Mouse (Mus musculus) heart, adult 11 months (tissue): ENCODE data around the gene Lrrc8d.

Source experiments
- DNase-seq: peaks from one replicate; pipeline ENCODE4 v3.0.0; 2022

Lrrc8d gene

DNA sequence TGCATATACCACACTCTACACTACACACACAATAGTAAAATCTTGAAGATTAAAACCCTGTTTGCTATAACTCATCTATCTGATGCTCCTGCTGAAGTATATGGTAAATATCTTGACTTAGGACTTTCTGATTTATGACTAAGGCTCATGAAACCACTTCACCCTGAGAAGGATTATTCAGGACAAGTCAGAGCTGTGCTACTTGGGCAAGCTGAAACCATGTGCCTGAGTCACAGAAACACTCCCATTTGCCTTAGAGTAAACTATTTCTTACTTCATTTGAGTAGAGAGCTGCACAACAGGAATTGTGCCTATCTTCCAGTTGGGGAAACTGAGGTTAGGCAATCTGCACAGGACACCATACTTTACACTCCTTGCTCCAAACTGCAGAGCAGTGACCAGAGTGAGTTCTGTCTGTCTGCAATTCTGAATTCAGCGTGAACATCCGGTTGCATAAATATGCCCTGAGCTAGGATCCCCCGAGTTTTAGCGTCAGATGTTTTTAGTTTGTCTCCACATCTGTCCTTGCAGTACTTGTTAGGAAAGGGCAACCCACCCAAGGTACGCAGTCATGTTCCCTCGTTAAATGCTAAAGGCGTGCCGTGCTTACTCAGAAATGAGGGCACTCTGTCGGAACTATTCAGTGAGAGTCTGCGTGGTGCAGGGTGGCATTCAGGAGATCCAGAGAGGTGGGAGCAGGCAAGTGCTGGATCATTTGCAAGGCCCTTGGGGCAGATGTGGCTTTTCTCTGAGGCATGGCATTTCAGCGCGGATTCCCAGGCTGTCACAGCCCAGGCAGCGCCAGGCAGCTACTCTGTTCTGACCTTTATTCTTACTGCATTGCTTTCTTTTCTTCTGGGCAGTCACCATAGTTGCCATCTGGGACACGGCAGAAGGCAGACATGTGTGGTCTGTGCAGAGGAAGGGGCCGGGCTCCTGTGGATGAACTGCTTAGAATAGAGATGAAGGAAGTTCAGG lies 123.0 kb downstream of the Lrrc8d start:
- peak; percentile 81 for DNase-seq

DNA sequence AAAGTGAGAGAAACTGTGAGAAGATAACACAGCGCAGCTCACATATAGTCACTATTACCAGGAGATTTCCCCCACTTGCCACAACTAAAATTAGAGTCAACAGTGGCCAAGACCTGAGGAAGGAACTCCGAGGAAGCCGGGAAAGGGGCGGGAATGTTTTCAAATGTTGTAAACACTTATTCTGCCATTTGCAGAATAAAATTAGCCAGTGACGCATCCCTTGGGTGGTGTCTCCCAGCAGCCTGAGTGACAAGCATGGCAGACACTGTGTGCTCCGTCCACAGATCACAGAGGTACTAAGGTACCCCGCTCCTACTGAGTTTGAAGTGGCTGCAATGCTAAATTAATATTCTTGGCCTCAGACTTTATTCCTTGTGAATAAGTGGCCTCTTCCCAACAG lies 124.5 kb downstream of the Lrrc8d start:
- peak; percentile 94 for DNase-seq

DNA sequence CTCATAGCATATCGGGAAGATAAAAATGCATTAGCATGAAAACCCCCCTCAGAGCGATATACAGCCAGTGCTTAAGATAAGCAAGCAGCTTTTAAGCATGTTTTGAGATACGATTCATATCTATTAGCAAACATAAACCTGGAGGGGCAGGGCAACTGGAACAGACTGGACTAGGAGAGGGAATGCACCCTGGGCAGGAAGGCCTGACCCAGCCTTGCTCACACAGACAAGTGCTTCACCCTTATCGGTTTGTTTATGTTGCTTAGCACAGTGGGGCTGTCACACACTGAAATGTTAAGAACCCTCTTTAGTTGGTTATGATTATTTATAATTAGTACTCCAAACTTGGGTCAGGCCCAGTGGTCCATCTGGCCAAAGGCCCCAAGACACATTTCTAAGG lies 125.1 kb downstream of the Lrrc8d start:
- DNase-seq = no peak

DNA sequence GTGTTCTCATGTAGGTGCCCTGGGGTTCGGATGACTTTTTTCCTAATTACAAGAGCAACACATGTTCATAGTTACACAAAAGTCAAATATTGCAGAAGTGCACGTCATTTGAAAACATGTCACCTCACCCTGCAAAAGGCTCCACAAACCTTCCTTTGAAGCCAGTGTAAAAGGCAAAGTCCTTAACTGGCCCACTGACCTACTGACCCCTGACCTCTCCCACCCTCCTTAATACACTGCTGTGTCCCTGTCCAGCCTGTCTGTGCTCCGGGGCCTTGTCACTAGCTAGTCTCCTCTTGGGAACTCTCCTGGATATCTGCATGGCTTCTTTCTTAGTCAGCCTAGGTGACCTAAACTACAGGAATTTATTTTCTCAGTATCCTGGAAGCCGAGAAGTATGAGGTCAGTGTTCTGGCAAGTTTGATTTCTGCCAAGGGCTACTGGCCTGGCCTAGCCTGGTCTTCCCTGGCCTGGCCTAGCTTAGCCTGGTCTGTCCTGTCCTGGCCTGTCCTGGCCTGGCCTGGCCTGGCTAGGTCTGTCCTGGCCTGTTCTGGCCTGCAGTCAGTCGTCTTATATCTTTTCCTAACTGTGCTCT lies 127.2 kb downstream of the Lrrc8d start:
- no peak for DNase-seq

DNA sequence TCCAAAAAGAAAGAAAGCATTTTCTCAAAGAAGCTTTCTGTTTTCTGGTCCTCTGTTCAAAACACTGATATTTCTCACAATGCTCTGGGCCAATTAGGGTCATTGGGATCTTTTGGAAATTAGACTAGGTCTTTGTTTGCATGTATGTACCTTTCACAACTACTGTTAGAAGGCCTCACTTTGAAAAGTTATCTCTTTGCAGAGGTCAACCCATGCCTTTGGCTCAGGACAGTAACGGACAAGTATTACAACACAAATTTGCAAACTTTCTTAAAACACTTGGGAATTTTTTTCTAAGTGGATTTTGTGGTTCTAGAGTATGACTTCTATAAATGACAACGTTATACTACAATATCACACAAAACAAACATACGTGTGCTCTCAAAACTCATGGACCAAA lies 128.3 kb downstream of the Lrrc8d start:
- DNase-seq = no peak

DNA sequence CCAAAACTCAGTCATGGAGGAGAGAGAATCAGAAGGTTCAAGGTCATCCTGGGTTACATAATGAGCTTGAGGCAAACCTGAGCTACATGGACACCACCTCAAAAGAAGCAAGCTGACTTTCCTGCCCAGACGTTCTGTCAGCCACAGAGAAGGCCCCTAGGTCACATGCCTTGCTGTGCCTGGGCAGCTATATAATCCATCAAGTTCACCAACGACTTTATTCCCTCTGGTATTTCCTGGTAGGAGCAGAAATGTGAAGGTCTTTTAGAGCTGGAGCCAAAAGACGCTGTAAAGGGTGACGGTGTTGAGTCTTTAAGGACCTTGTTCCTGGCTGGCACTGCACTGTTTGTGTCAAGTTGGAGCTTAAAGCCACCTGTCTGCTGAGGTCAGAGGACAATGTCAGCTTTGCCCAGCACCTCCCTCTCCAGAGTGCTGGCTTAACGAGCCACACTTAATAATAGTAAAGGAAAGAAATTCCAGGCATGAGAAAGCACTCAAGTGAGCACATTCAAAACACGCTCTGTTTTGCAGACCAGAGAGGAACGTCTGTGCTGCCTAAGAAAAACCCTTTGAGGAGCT lies 129.3 kb downstream of the Lrrc8d start:
- DNase-seq = no peak

DNA sequence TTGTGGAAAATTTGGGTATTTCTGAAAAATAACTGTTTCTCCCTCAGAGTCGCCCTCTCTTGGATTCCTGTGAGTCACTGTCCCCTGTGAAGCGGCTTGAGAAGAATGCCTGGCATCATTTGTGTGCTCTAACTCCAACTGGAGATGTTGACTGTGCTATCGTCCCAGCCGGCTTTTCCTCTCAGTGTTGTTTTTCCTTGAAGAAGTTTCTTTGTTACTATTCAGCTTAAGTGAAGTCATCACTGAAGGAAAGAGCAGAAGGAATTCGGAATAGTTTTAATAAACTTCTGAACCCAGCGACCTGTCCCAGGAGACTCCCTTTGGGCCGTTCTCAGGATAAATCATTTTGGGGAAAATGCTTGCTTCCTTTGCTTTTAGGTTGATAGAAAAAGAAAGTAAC lies 132.4 kb downstream of the Lrrc8d start:
- DNase-seq = peak; percentile 92

DNA sequence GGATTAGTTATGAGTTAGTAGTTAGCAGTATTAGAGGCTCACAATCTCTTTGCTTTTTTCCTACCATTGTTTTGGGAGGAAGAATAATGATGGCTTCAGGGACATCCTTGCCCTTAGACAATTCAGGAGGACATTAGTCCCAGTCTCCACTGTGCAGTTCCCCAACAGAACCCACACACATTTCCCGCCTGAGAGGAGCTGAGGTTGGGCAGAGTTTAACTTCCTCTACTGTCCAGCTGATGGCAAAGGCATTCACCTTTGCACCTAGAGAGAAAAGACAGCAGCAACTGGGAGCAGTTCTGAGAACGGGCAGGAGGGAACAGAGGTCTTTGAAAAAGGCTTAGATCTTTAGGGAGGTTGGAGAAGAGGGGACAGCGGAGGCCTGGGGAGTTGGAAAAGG lies 134.2 kb downstream of the Lrrc8d start:
- peak; percentile 25 for DNase-seq

DNA sequence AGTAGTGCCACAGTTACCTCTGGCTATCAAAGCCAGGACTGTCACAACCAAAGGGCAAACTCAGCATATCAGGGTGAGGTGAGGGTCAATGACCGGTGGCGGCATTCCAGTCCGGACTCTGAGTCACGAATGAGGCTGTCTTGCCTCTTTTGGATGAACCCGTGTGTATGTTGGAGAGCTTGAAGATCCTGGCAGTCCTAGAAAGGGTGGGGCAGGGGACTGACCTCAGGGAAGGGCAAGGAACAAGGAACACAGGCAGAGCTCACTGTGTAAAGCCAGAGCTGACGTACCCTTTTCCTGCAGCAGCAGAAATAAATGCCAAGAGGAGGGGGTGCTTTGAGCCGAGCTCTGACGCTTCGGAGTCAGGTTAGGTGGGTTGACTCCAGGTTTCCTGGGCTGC lies 136.2 kb downstream of the Lrrc8d start:
- DNase-seq = peak; percentile 98

DNA sequence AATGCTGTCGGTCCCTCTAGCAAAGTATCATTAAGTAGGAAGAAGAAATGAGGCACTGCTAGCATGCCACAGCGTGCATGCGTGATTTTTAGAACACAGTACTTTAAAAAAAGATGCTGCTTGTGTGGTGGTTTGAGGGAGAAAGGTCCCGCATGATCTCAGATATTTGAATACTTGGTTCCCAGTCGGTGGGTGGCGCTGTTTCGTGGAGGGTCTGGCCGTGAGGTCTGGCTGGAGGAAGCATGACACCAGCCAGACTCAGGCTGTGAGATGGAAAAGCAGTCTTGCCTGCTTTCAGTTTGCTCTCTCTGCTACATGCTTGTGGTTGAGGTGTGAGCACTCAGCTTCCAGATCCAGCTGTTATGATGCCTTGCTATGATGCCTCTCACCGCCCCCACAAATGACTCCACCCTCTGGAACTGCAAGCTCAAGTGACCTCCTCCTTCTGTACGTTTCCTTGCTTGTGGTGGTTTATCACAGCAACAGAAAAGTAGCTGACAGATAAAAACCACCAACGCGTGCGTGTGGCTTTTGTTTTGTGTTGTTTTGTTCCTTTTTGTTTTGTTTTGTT lies 140.1 kb downstream of the Lrrc8d start:
- DNase-seq = peak; percentile 39

DNA sequence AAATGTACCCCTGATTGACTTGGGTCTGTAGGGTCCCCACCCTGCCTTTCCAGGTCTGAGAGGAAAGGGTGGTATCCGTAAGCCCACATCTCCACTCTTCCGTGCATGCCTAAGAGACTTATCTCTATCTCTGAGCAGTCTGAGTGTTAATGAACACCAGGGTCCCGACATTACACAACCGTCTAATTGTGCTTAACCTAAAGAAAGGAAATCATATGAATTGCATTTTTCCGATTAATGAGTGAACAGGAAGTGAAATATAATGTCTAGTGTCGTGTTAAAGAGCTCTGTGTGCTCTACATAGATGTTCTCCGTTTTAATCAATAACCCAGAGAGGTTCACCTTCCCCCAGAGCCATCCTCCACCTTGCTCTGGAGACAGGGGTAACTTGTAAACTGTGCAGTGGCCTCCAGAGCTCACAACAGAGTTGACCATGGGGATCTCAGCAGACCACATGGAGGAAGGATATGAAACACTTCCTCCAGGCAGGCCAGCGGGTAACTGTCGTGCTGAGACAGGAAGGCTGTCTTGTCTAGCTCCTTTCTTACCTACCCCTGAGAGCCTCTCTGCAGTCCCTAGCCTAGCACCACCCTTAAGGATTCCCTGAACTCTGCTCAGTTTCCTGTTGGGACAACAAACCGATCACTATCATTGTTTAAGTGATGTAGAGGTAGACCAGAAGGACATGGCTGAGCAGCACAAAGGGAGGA lies 144.4 kb downstream of the Lrrc8d start:
- DNase-seq = peak; percentile 87

DNA sequence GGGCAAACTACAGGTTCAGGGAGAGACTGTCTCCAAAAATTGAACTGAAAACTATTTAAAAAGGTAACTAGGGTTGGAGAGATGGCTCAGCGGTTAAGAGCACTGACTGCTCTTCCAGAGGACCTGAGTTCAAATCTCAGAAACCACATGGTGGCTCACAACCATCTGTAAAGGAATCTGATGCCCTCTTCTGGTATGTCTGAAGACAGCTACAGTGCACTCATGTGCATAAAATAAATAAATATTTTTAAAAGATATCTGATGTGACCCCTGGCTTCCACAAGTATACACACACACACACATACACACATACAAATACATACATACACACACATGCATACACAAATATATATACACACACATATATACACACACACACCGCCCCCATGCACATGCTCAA lies 145.3 kb downstream of the Lrrc8d start:
- DNase-seq = no peak

DNA sequence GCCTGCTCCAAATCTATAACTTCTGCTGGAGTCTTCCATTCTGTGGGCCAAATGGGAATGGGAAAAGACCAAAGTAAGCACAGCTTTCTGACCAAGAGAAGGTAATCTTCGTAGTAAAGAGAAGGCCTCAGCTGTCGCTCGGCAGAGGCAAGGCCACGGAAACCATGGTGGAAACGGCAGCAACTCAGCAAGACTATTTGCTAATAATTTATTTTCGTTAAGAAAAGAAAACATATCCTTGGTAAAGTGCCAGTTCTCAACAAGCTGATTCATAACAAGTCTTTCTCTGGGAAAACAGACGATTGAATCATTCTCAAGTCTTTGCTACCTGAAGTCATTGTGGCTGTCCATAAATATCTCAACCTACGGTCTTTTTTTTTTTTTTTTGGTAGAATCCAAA lies 148.0 kb downstream of the Lrrc8d start:
- peak; percentile 81 for DNase-seq

DNA sequence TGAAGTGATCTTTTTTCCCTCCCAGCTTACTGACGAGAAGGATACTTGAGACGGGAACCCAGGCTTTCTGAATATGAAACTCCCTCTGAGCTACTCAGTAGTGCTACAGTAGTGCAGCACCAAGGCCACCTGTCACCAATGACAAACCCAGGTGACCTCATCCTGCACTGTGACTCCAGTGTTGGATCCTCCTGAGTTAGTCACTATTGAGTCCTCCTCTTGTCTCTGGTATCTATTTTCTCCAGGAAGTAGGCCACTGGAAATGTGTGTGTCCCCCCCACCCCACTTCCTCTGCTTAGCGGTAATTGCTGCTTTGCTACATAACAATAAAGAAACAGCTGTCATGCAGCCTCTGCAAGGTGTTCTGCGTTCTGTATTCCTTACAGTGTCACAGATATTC lies 149.5 kb downstream of the Lrrc8d start:
- DNase-seq = peak; percentile 41

DNA sequence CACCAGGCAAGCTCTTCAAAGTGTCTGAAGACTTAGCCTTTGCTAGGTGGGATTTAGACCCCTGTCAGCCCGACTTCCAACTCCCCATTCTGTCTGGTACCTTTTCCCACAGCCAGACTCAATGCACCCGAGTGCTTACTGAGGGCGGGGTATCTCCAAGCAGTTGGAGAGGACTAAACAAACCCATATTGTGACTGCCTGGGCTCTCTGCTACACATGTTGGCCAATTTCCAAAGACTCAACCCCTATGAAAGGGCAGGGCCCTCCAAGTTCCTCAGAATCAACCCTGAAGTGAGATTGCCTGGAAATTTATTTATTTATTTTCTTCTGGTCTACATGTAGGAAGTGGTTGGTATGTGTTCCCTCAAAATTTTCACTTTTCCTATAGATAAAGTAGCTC lies 149.9 kb downstream of the Lrrc8d start:
- peak; percentile 83 for DNase-seq

DNA sequence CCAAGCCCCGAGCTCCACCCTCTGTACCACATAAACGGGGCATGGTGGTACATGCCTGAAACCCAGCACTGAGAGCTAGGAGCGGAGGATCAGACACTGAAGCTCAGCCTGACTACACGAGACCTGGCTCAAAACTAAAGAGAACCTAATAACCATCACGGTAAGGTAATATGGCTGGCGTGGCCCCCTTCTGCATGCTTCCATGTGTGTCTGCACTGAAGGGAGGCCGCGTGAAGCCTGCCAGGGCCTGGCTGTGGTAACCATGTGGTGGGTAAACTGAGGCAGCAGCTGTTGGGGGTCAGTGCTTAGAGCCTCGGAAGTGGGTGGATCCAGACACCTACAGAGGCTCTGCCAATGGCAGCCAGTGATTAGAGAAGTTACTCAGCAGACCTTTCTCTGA lies 153.5 kb downstream of the Lrrc8d start:
- DNase-seq = peak; percentile 78

DNA sequence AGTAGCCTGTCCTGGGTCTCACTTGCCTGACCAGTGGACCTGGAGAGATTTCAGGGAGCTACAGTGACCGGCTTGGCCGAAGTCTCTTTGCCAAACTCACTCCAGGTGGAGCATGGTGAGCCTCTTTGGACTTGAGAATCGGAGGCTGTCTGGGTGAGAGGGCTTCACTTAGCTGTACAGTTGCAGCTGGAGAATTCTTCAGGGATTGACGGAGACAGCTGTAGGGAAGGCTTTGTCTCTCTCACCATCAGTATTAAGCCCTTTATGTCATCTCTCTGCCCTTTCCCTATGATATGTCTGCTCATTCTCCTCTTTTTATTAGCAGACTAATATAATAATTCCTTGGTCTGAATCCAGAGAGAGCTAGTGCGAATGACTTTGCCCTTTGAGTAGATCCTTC lies 157.7 kb downstream of the Lrrc8d start:
- peak; percentile 87 for DNase-seq

DNA sequence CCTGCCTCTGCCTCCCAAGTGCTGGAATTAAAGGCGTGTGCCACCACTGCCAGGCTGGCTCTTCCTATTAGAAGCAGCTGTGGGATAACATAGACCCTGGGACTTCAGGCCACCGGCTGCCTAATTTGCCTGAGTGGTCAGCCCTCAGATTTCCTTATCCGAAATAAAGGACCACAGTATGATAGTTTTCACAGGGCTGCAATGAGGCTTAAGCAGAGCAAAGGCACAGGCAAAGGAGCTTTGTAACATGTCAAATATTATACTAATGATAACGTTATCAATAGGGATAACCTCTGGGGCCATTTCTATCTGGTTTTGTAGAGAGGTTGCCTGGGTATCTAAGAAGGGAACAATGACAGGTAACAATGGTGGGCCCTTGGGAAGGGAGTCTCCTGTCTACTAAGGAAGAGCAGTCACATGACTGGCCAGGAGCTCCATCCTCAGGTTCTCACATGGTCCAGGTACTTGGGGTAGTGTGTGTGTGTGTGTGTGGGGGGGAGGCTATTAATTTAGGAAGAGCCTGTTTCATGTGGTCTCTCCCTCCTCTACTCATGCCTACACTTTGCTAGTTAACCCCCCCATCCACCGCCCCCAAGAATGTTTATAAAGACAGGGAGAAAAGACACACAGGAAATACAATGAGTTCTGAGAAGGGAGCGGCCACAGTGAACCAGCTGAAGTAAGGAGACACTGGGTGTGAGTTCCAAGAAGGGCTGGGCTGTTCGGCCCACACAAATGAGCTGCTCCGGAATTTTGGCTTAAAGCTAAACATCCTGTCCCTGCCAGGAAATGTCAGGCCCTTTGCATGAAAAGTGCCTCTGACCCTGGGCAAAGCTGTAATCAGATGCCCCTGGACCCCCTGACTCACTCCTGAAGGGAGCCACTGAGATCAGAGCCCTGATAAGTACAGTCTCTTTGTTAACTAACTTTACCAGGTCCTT lies 159.3 kb downstream of the Lrrc8d start:
- DNase-seq = peak; percentile 96

DNA sequence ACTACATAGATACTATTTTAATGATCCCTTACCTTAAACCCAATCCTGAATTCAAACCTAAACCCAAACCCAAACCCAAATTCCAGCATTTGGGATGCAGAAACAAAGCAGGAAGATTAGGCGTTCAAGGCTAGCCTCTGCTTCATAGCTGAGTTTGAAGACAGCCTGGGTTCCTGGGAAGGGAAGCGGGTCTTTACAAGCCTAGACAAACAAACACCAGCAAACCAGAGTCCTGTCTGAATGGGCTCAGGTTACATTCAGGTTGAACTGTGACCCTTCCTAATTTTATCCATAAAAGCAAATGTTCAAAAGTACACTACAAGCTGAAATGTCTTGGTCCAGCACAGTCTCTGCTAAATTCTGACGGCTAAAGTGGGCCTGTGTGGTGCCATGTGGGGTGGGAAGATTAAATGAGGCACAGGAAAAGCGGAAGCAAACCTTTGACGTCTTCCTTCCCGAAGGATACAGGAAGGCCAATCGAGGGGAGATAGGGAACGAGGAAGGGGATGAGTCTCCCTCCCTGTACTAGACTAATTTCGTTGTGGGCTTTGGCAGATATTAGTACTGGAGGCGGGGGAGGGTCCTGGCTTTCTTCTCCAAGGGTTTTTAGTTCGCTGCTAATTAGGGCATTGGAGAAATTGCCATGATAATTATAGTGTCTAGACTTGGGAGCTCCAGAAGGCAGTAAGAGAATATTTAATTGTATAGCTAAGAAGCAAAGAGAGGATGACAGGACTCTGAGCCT lies 160.1 kb downstream of the Lrrc8d start:
- DNase-seq = peak; percentile 85

DNA sequence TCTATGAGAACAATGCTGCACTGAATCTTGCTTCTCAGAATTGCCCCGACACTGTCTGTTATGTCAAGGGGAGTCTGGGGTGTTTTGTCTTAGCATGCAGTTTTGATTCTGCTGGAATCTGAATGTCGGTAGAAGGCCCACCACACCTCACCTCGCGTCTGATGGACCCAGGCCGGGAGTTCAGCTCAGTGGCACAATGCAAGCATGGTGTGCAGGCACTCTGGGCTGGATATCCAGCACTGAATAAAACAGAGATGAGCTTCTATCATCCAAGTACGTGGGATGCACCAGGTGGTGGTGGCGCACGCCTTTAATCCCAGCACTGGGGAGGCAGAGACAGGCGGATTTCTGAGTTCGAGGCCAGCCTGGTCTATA lies 160.7 kb downstream of the Lrrc8d start:
- peak; percentile 87 for DNase-seq

DNA sequence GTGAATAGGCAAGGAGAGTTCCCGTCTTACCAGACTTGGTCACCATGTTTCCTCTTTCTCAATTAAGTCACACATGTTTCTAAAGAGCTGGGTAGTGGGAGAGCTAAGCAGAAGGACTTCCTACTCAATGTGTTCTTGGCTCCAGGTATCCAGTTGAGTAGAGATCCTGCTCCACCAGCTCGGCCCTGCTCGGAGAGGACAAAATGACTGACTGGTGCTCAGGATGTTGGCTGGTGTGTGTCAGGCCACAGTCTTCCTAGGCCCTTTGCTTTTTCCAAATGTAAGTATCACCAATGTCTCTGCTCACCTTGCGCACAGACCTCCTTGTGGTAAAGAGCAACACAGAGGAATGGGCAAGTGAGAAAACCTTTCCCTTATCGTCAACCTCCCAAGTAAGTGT lies 161.8 kb downstream of the Lrrc8d start:
- DNase-seq = peak; percentile 64
